Comparison of ENCODE assay signal across 25 mouse cellular contexts in genomic region chr13:35790431-35790830, GRCm38 (mm10).
A peak's percentile ranks its signal among the peaks of the same experiment; 100 is the strongest.
DNase-seq lines count a peak whose midpoint lies in the region; ATAC-seq and TF ChIP-seq lines count a peak whose summit lies in the region.
"Had no signal": no experiment of that assay in that cellular context is flagged by ENCODE, and none has a peak within 500 bp of the region (broad histone marks: within the 10 kb centered on the region; RNA-seq: fewer than 3 reads in every experiment).

No protein-coding gene starts in this region.

- no peak overlapping the region for H3K4me3 ChIP-seq in lung, embryonic 14.5 days (ENCODE audit: low read depth, low read length)
- H3K4me3 ChIP-seq in left cerebral cortex, adult 2 months = no peak overlapping the region
- H3K4me3 ChIP-seq: embryonic facial prominence, embryonic 10.5 days; embryonic facial prominence, embryonic 12.5 days; forebrain, embryonic 12.5 days; forebrain, embryonic 15.5 days had no signal

- no peak overlapping the region for H3K9ac ChIP-seq in lung, embryonic 14.5 days
- H3K9ac ChIP-seq: embryonic facial prominence, embryonic 12.5 days; forebrain, embryonic 12.5 days; forebrain, embryonic 15.5 days; forebrain, postnatal 0 days had no signal

- no peak for ATAC-seq in lung, embryonic 14.5 days (ENCODE audit: insufficient read depth)
- ATAC-seq: activated CD4-positive, CD25-positive, alpha-beta regulatory T cell, adult 4 months; CD4-positive, CD25-positive, alpha-beta regulatory T cell, adult 4 months; forebrain, embryonic 15.5 days; forebrain, postnatal 0 days; Patski had no signal

- no peak overlapping the region for H3K4me2 ChIP-seq in lung, embryonic 14.5 days
- H3K4me2 ChIP-seq: embryonic facial prominence, embryonic 12.5 days; forebrain, embryonic 12.5 days; forebrain, embryonic 15.5 days had no signal

- H3K27me3 ChIP-seq in lung, embryonic 14.5 days (ENCODE audit: insufficient read depth, low read length) = no peaks in the 10 kb centered on the region
- H3K27me3 ChIP-seq: CH12.LX; embryonic facial prominence, embryonic 12.5 days; forebrain, embryonic 12.5 days; forebrain, embryonic 15.5 days; Patski had no signal

- H3K27ac ChIP-seq in lung, embryonic 14.5 days (ENCODE audit: low read depth) = no peak overlapping the region
- H3K27ac ChIP-seq in left cerebral cortex, adult 2 months = no peak overlapping the region
- H3K27ac ChIP-seq: embryonic facial prominence, embryonic 10.5 days; embryonic facial prominence, embryonic 12.5 days; forebrain, embryonic 12.5 days; forebrain, embryonic 15.5 days had no signal

- peak; percentile 33 for DNase-seq in heart, adult 11 months
- DNase-seq in heart, adult 18-20 months = no peak
- DNase-seq in lung, embryonic 14.5 days = peak; percentile 11
- no peak for DNase-seq in lung, adult 18-20 months
- peak; percentile 79 for DNase-seq in A20 (ENCODE audit: low read depth, low spot score)
- DNase-seq in left cerebral cortex, adult 2 months (ENCODE audit: extremely low spot score in 1 of 2, low spot score in 2 of 2) = no peak
- DNase-seq: adrenal gland, adult 8-10 months; adrenal gland, postnatal 14 days; adrenal gland, postnatal 36 days; B cell, adult 2 months; cerebellum, adult 11-12 months; cerebellum, adult 2 months; cerebellum, adult 9-10 months; cerebellum, postnatal 10 days; cerebellum, postnatal 25 days; forebrain, postnatal 0 days had no signal

- H3K36me3 ChIP-seq in lung, embryonic 14.5 days (ENCODE audit: insufficient read depth) = 0 out of 2 replicates have a peak, but pooled peaks cover 3% of the 10 kb centered on the region
- H3K36me3 ChIP-seq: embryonic facial prominence, embryonic 10.5 days; embryonic facial prominence, embryonic 12.5 days; forebrain, embryonic 12.5 days; forebrain, embryonic 15.5 days had no signal

- no peaks in the 10 kb centered on the region for H3K9me3 ChIP-seq in lung, embryonic 14.5 days (ENCODE audit: low read depth, low read length)
- H3K9me3 ChIP-seq: embryonic facial prominence, embryonic 10.5 days; embryonic facial prominence, embryonic 12.5 days; forebrain, embryonic 12.5 days; forebrain, embryonic 15.5 days; G1E had no signal

- 24% methylated on average over 4 of the region's 4 CpGs for WGBS in lung, embryonic 14.5 days

- intact Hi-C loops in left cerebral cortex, adult 2 months (cut with DNase I) = no loop called here

- H3K4me1 ChIP-seq in lung, embryonic 14.5 days (ENCODE audit: insufficient read depth) = peaks cover 9% of the 10 kb centered on the region; the same call in 1 of the 2 replicates

- TF ChIP-seq CTCF in lung, embryonic 14.5 days (IDR thresholded peaks at IDR 0.05; ENCODE audit: low read depth) = no peak
- no peak for TF ChIP-seq CTCF in left cerebral cortex, adult 2 months (IDR thresholded peaks at IDR 0.05)

Comparison
In these comparisons a context has a peak if more than half of its experiments do, and no peak if none do; other contexts are left out.
1. DNase-seq: peak in heart, adult 11 months (single experiment), lung, embryonic 14.5 days (single experiment) and A20 (single experiment); none in heart, adult 18-20 months (0 of 2), lung, adult 18-20 months (0 of 2) and left cerebral cortex, adult 2 months (0 of 2).